Mouse (Mus musculus): ENCODE data around the gene Zfp217. TPM values are rescaled to one million over a fixed set of nuclear protein-coding genes. Genes with fewer than 3 reads are reported as not detected.
A peak's percentile ranks its signal among the peaks of the same experiment; 100 is the strongest.

Zfp217 gene
- polyA plus RNA-seq, 1 experiment from 2014 or later: 4.5 TPM

- no peak for ATAC-seq (ENCODE audit: insufficient number of reproducible peaks, insufficient read depth, low FRiP score, low read depth)
- Histone ChIP-seq H3K27me3 (ENCODE audit: control insufficient read depth, insufficient read depth, low read length) (no peaks in the 10 kb centered on the region), H3K4me1 (ENCODE audit: control insufficient read depth, insufficient read depth, low read length) (peaks cover 10% of the 10 kb centered on the region; the same call in 1 of the 2 replicates), H3K36me3 (ENCODE audit: control insufficient read depth, insufficient read depth, low read length) (no peaks in the 10 kb centered on the region), H3K4me3 (ENCODE audit: low read depth, low read length) (no peak overlapping the region), H3K27ac (ENCODE audit: low read length) (no peak overlapping the region; the same call in 1 of the 2 replicates), H3K9me3 (ENCODE audit: control insufficient read depth, low read depth, low read length) (no peaks in the 10 kb centered on the region), H3K9ac (replicated peaks; ENCODE audit: low read depth, low read length) (no peak overlapping the region), H3K4me2 (replicated peaks; ENCODE audit: low read depth, low read length) (no peak overlapping the region)
- WGBS: 66% methylated on average over 4 of the region's 4 CpGs
Observed at GRCm38 (mm10) chr2:170147170-170147569, 733 bp downstream of the Zfp217 start.

GRCm38 (mm10) chr2:170144343-170144742, 3.6 kb downstream of the Zfp217 start:
- Histone ChIP-seq H3K36me3 (ENCODE audit: control insufficient read depth, insufficient read depth, low read length) (no peaks in the 10 kb centered on the region), H3K27ac (ENCODE audit: low read length) (no peak overlapping the region), H3K4me2 (replicated peaks; ENCODE audit: low read depth, low read length) (no peak overlapping the region), H3K4me3 (ENCODE audit: low read depth, low read length) (no peak overlapping the region), H3K9me3 (ENCODE audit: control insufficient read depth, low read depth, low read length) (no peaks in the 10 kb centered on the region), H3K4me1 (ENCODE audit: control insufficient read depth, insufficient read depth, low read length) (peaks cover 15% of the 10 kb centered on the region; the same call in 1 of the 2 replicates), H3K27me3 (ENCODE audit: control insufficient read depth, insufficient read depth, low read length) (no peaks in the 10 kb centered on the region), H3K9ac (replicated peaks; ENCODE audit: low read depth, low read length) (no peak overlapping the region)
- ATAC-seq (ENCODE audit: insufficient number of reproducible peaks, insufficient read depth, low FRiP score, low read depth): no peak
- WGBS: 79% methylated on average over 10 of the region's 10 CpGs

- H3K9me3 ChIP-seq (ENCODE audit: control insufficient read depth, low read depth, low read length): no peaks in the 10 kb centered on the region
- no peaks in the 10 kb centered on the region for H3K36me3 ChIP-seq (ENCODE audit: control insufficient read depth, insufficient read depth, low read length)
- no peak overlapping the region for H3K9ac ChIP-seq (replicated peaks; ENCODE audit: low read depth, low read length)
- no peak for ATAC-seq (ENCODE audit: insufficient number of reproducible peaks, insufficient read depth, low FRiP score, low read depth)
- H3K27me3 ChIP-seq (ENCODE audit: control insufficient read depth, insufficient read depth, low read length): no peaks in the 10 kb centered on the region
- no peak overlapping the region for H3K4me2 ChIP-seq (replicated peaks; ENCODE audit: low read depth, low read length)
- H3K4me3 ChIP-seq (ENCODE audit: low read depth, low read length): no peak overlapping the region
- 14% methylated on average over 3 of the region's 3 CpGs for WGBS
- H3K27ac ChIP-seq (ENCODE audit: low read length): no peak overlapping the region
- peaks cover 15% of the 10 kb centered on the region; the same call in 1 of the 2 replicates for H3K4me1 ChIP-seq (ENCODE audit: control insufficient read depth, insufficient read depth, low read length)
Observed at GRCm38 (mm10) chr2:170143861-170144260, 4.0 kb downstream of the Zfp217 start.

GRCm38 (mm10) chr2:170142542-170142941, 5.4 kb downstream of the Zfp217 start:
- no peak overlapping the region for H3K4me3 ChIP-seq (ENCODE audit: low read depth, low read length)
- H3K27ac ChIP-seq (ENCODE audit: low read length): no peak overlapping the region
- no peak overlapping the region for H3K4me2 ChIP-seq (replicated peaks; ENCODE audit: low read depth, low read length)
- no peaks in the 10 kb centered on the region for H3K36me3 ChIP-seq (ENCODE audit: control insufficient read depth, insufficient read depth, low read length)
- no peaks in the 10 kb centered on the region for H3K9me3 ChIP-seq (ENCODE audit: control insufficient read depth, low read depth, low read length)
- ATAC-seq (ENCODE audit: insufficient number of reproducible peaks, insufficient read depth, low FRiP score, low read depth): no peak
- 91% methylated on average over 10 of the region's 10 CpGs for WGBS
- no peaks in the 10 kb centered on the region for H3K27me3 ChIP-seq (ENCODE audit: control insufficient read depth, insufficient read depth, low read length)
- peaks cover 12% of the 10 kb centered on the region; the same call in 1 of the 2 replicates for H3K4me1 ChIP-seq (ENCODE audit: control insufficient read depth, insufficient read depth, low read length)
- H3K9ac ChIP-seq (replicated peaks; ENCODE audit: low read depth, low read length): no peak overlapping the region

GRCm38 (mm10) chr2:170141481-170141880, 6.4 kb downstream of the Zfp217 start:
- ATAC-seq (ENCODE audit: insufficient number of reproducible peaks, insufficient read depth, low FRiP score, low read depth): no peak

GRCm38 (mm10) chr2:170139411-170140046, 8.4 kb downstream of the Zfp217 start:
- Histone ChIP-seq H3K9me3 (ENCODE audit: control insufficient read depth, low read depth, low read length) (no peaks in the 10 kb centered on the region), H3K27ac (ENCODE audit: low read length) (no peak overlapping the region; the same call in 1 of the 2 replicates), H3K4me1 (ENCODE audit: control insufficient read depth, insufficient read depth, low read length) (peaks cover 12% of the 10 kb centered on the region; the same call in 1 of the 2 replicates), H3K36me3 (ENCODE audit: control insufficient read depth, insufficient read depth, low read length) (no peaks in the 10 kb centered on the region), H3K27me3 (ENCODE audit: control insufficient read depth, insufficient read depth, low read length) (no peaks in the 10 kb centered on the region), H3K4me2 (replicated peaks; ENCODE audit: low read depth, low read length) (no peak overlapping the region), H3K9ac (replicated peaks; ENCODE audit: low read depth, low read length) (no peak overlapping the region), H3K4me3 (ENCODE audit: low read depth, low read length) (no peak overlapping the region)
- ATAC-seq (ENCODE audit: insufficient number of reproducible peaks, insufficient read depth, low FRiP score, low read depth): peak; percentile 30; the same call in 1 of the 2 replicates
- WGBS: 24% methylated on average over 9 of the region's 9 CpGs

More at GRCm38 (mm10) chr2:170141481-170141880, 6.4 kb downstream of the Zfp217 start:
- Histone ChIP-seq H3K27me3 (ENCODE audit: control insufficient read depth, insufficient read depth, low read length) (no peaks in the 10 kb centered on the region), H3K4me2 (replicated peaks; ENCODE audit: low read depth, low read length) (no peak overlapping the region), H3K9ac (replicated peaks; ENCODE audit: low read depth, low read length) (no peak overlapping the region), H3K9me3 (ENCODE audit: control insufficient read depth, low read depth, low read length) (no peaks in the 10 kb centered on the region), H3K4me1 (ENCODE audit: control insufficient read depth, insufficient read depth, low read length) (peaks cover 12% of the 10 kb centered on the region; the same call in 1 of the 2 replicates), H3K27ac (ENCODE audit: low read length) (no peak overlapping the region), H3K36me3 (ENCODE audit: control insufficient read depth, insufficient read depth, low read length) (no peaks in the 10 kb centered on the region), H3K4me3 (ENCODE audit: low read depth, low read length) (no peak overlapping the region)
- WGBS: 93% methylated on average over 5 of the region's 5 CpGs

GRCm38 (mm10) chr2:170136928-170137327, 11.0 kb downstream of the Zfp217 start:
- H3K9ac ChIP-seq (replicated peaks; ENCODE audit: low read depth, low read length): no peak overlapping the region

GRCm38 (mm10) chr2:170135820-170136219, 12.1 kb downstream of the Zfp217 start:
- Histone ChIP-seq H3K9ac (replicated peaks; ENCODE audit: low read depth, low read length) (no peak overlapping the region), H3K27ac (ENCODE audit: low read length) (no peak overlapping the region)

More at GRCm38 (mm10) chr2:170136928-170137327, 11.0 kb downstream of the Zfp217 start:
- Histone ChIP-seq H3K27me3 (ENCODE audit: control insufficient read depth, insufficient read depth, low read length) (no peaks in the 10 kb centered on the region), H3K4me2 (replicated peaks; ENCODE audit: low read depth, low read length) (no peak overlapping the region), H3K27ac (ENCODE audit: low read length) (no peak overlapping the region), H3K4me1 (ENCODE audit: control insufficient read depth, insufficient read depth, low read length) (peaks cover 14% of the 10 kb centered on the region; the same call in 1 of the 2 replicates), H3K36me3 (ENCODE audit: control insufficient read depth, insufficient read depth, low read length) (no peaks in the 10 kb centered on the region), H3K4me3 (ENCODE audit: low read depth, low read length) (no peak overlapping the region), H3K9me3 (ENCODE audit: control insufficient read depth, low read depth, low read length) (no peaks in the 10 kb centered on the region)
- ATAC-seq (ENCODE audit: insufficient number of reproducible peaks, insufficient read depth, low FRiP score, low read depth): no peak
- WGBS: 50% methylated on average over 3 of the region's 3 CpGs

More at GRCm38 (mm10) chr2:170135820-170136219, 12.1 kb downstream of the Zfp217 start:
- WGBS: 93% methylated on average over 6 of the region's 6 CpGs
- Histone ChIP-seq H3K36me3 (ENCODE audit: control insufficient read depth, insufficient read depth, low read length) (no peaks in the 10 kb centered on the region), H3K4me2 (replicated peaks; ENCODE audit: low read depth, low read length) (no peak overlapping the region), H3K27me3 (ENCODE audit: control insufficient read depth, insufficient read depth, low read length) (no peaks in the 10 kb centered on the region), H3K4me1 (ENCODE audit: control insufficient read depth, insufficient read depth, low read length) (peaks cover 14% of the 10 kb centered on the region; the same call in 1 of the 2 replicates), H3K4me3 (ENCODE audit: low read depth, low read length) (no peak overlapping the region), H3K9me3 (ENCODE audit: control insufficient read depth, low read depth, low read length) (no peaks in the 10 kb centered on the region)
- no peak for ATAC-seq (ENCODE audit: insufficient number of reproducible peaks, insufficient read depth, low FRiP score, low read depth)
